Mouse (Mus musculus) heart, adult 2 months (tissue): ENCODE data around the gene Sipa1l1.

Experiments
- CTCF ChIP-seq: fragments of 200-600 bp; IDR thresholded peaks from 2 replicates; pipeline ENCODE4 v1.8.1; 2022; ENCODE audit warnings: antibody characterized with exemption, mild to moderate bottlenecking, moderate library complexity
- EP300 ChIP-seq: fragments of 200-500 bp; IDR thresholded peaks from 2 replicates; pipeline ENCODE4 v1.6.1; 2011; ENCODE audit warnings: low read depth, low read length, control low read depth; ENCODE audit not compliant: insufficient read depth
- POLR2A ChIP-seq: fragments of 200-500 bp; IDR thresholded peaks from 2 replicates; pipeline ENCODE4 v1.6.1; 2011; ENCODE audit warnings: mild to moderate bottlenecking, low read depth, low read length, control low read depth; ENCODE audit not compliant: insufficient read depth

DNA sequence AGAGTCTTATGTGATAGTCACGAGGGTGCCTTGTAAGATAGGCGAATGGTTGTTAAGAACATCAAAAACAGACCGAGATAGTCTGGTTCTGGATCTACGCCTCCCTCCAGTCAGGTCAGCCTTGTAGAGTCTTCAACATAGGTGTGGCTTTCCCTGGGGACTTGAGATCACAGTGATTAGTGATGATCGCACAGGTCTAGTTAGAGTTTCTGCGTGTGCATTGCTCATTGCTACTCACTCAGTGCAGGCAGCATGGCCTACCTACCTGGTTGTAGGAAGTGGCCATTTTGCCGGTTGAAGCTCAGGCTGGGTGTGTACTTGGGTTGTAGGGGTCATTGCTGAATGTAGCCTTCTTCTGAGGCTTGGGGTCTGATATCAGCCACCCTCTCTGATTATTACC lies 94.3 kb downstream of the Sipa1l1 start:
- TF ChIP-seq POLR2A (no peak), CTCF (no peak), EP300 (no peak)
